Mouse (Mus musculus): ENCODE results near the gene Nt5dc2. TPM values are rescaled to one million over a fixed set of nuclear protein-coding genes. Genes with fewer than 3 reads are reported as not detected.

The Nt5dc2 gene
- total and polyA plus RNA-seq, 3 experiments = 3.3 to 52.5 (median 4.0) TPM

- Histone ChIP-seq H3K4me3 (replicated peaks in 1 of 3; ENCODE audit: low read depth in 2 of 3, low read length in 2 of 3, poor library complexity in 1 of 3) (no peak overlapping the region), H3K27ac (ENCODE audit: insufficient read depth, low read depth) (no peak overlapping the region), H3K4me1 (ENCODE audit: control insufficient read depth in 1 of 2, insufficient read depth in 2 of 2) (peaks cover 0 to 3% of the 10 kb centered on the region in 2 experiments; a peak in 2 of 4 replicates), H3K36me3 (replicated peaks in 1 of 2; ENCODE audit: control insufficient read depth in 1 of 2, insufficient read depth in 1 of 2, low read length in 1 of 2) (peaks cover 29 to 68% of the 10 kb centered on the region in 2 experiments), H3K79me2 (replicated peaks; ENCODE audit: control insufficient read depth, extremely low read depth, insufficient read depth, poor library complexity, severe bottlenecking) (no peaks in the 10 kb centered on the region), H3K9me3 (replicated peaks; ENCODE audit: low read length) (peaks cover 5% of the 10 kb centered on the region), H3K4me2 (ENCODE audit: insufficient read depth, low read depth, poor library complexity, severe bottlenecking) (no peak overlapping the region), H3K9ac (ENCODE audit: insufficient read depth, low read depth) (no peak overlapping the region), H3K27me3 (replicated peaks) (peaks cover 8% of the 10 kb centered on the region)
- no peak for DNase-seq (ENCODE audit: extremely low read depth)
- in situ Hi-C loops (cut with MboI; ENCODE audit: low pct_ligation_motif_present, low pct_unique_long_range_greater_than_20kb, low sequenced_read_pairs) = no loop called here
- TF ChIP-seq CTCF (conservative IDR thresholded peaks at IDR 0.05 in 1 of 2, IDR thresholded peaks at IDR 0.05 in 1 of 2; ENCODE audit: low read depth in 2 of 2, low read length in 2 of 2) (no peak), HCFC1 (IDR thresholded peaks at IDR 0.05; ENCODE audit: low read depth, low read length) (no peak)
- dilution Hi-C loops (cut with MboI; ENCODE audit: extremely low pct_ligation_motif_present, extremely low pct_unique_long_range_greater_than_20kb, low sequenced_read_pairs) = no loop called here
Measured at GRCm38 (mm10) chr14:31137791-31138190, 6.9 kb downstream of the Nt5dc2 start.

DNA sequence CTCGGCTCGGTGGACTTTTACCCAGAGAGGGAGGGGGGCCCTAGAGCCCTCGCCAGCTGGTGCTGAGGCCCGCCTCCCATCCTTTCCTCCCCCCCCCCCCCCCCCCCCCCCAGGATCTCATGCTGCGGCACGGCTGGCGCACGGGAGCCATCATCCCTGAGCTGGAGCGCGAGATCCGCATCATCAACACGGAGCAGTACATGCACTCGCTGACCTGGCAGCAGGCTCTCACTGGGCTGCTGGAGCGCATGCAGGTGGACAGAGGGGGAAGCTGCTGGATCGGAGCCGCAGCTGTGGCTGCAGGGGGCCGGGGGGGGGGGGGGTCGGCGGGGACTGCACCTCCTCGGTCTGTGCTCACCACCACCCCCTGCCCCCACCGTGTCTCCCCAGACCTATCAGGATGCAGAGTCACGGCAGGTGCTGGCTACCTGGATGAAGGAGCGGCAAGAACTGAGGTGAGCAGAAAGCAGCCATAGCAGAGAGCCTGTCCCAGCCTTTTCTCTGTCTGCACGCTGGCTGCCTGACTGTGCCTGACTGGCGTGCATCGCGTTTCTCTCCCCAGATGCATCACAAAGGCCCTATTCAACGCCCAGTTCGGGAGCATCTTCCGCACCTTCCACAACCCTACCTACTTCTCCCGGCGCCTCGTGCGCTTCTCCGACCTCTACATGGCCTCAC lies 7.5 kb downstream of the Nt5dc2 start:
- Histone ChIP-seq H3K4me1 (ENCODE audit: control insufficient read depth in 1 of 2, insufficient read depth in 2 of 2) (peaks cover 0 to 3% of the 10 kb centered on the region in 2 experiments; a peak in 2 of 4 replicates), H3K27ac (ENCODE audit: insufficient read depth, low read depth) (no peak overlapping the region), H3K4me3 (replicated peaks in 1 of 3; ENCODE audit: low read depth in 2 of 3, low read length in 2 of 3, poor library complexity in 1 of 3) (no peak overlapping the region), H3K27me3 (replicated peaks) (peaks cover 2% of the 10 kb centered on the region), H3K9me3 (replicated peaks; ENCODE audit: low read length) (peaks cover 9% of the 10 kb centered on the region), H3K4me2 (ENCODE audit: insufficient read depth, low read depth, poor library complexity, severe bottlenecking) (no peak overlapping the region), H3K36me3 (replicated peaks in 1 of 2; ENCODE audit: control insufficient read depth in 1 of 2, insufficient read depth in 1 of 2, low read length in 1 of 2) (peaks cover 32 to 74% of the 10 kb centered on the region in 2 experiments), H3K79me2 (replicated peaks; ENCODE audit: control insufficient read depth, extremely low read depth, insufficient read depth, poor library complexity, severe bottlenecking) (no peaks in the 10 kb centered on the region), H3K9ac (ENCODE audit: insufficient read depth, low read depth) (no peak overlapping the region)
- dilution Hi-C loops (cut with MboI; ENCODE audit: extremely low pct_ligation_motif_present, extremely low pct_unique_long_range_greater_than_20kb, low sequenced_read_pairs) (no loop called here), in situ Hi-C loops (cut with MboI; ENCODE audit: low pct_ligation_motif_present, low pct_unique_long_range_greater_than_20kb, low sequenced_read_pairs) (no loop called here)
- TF ChIP-seq USF1 (IDR thresholded peaks at IDR 0.05; ENCODE audit: low read depth, low read length) (no peak), ZKSCAN1 (IDR thresholded peaks at IDR 0.05; ENCODE audit: borderline replicate concordance, low read depth, low read length) (no peak), KAT2A (IDR thresholded peaks at IDR 0.05; ENCODE audit: insufficient replicate concordance, low read length) (no peak), ZMIZ1 (IDR thresholded peaks at IDR 0.05; ENCODE audit: low read depth, low read length) (no peak), ELF1 (IDR thresholded peaks at IDR 0.05; ENCODE audit: low read depth, low read length) (no peak), TBP (conservative IDR thresholded peaks at IDR 0.05; ENCODE audit: low read depth, low read length) (no peak), CTCF (conservative IDR thresholded peaks at IDR 0.05 in 1 of 2, IDR thresholded peaks at IDR 0.05 in 1 of 2; ENCODE audit: low read depth in 2 of 2, low read length in 2 of 2) (no peak), POLR2AphosphoS2 (IDR thresholded peaks at IDR 0.05; ENCODE audit: low read depth, low read length) (no peak), CHD1 (IDR thresholded peaks at IDR 0.05; ENCODE audit: low read depth, low read length) (no peak), MAZ (IDR thresholded peaks at IDR 0.05; ENCODE audit: low read depth, low read length) (no peak), SMC3 (IDR thresholded peaks at IDR 0.05; ENCODE audit: low read depth, low read length) (no peak), MAX (IDR thresholded peaks at IDR 0.05; ENCODE audit: low read length) (no peak), ETS1 (conservative IDR thresholded peaks at IDR 0.05; ENCODE audit: low read depth, low read length) (no peak), MXI1 (IDR thresholded peaks at IDR 0.05; ENCODE audit: low read depth, low read length) (no peak), RCOR1 (conservative IDR thresholded peaks at IDR 0.05; ENCODE audit: low read depth, low read length) (no peak), MYC (IDR thresholded peaks at IDR 0.05; ENCODE audit: low read depth, low read length) (no peak), CHD2 (IDR thresholded peaks at IDR 0.05; ENCODE audit: low read length) (no peak), EP300 (IDR thresholded peaks at IDR 0.05; ENCODE audit: low read length) (no peak)
- DNase-seq (ENCODE audit: extremely low read depth) = no peak

Data from CH12.LX (cell line).